Mouse (Mus musculus) ovary, postnatal 10 days (tissue): ENCODE data around the gene Zfp28.

ENCODE experiments used
- DNase-seq: peaks from one replicate; pipeline ENCODE4 v3.0.0; 2022; ENCODE audit warnings: low spot score

The Zfp28 gene

GRCm38 (mm10) chr7:6410043-6410442 is 26.9 kb downstream of the Zfp28 start, which contains the start of gene Gm20715:
Gm20715 (plus strand) TSS chr7:6410277.
- peak; percentile 88 for DNase-seq

GRCm38 (mm10) chr7:6414626-6415441 is 31.7 kb downstream of the Zfp28 start:
- no peak for DNase-seq

DNA sequence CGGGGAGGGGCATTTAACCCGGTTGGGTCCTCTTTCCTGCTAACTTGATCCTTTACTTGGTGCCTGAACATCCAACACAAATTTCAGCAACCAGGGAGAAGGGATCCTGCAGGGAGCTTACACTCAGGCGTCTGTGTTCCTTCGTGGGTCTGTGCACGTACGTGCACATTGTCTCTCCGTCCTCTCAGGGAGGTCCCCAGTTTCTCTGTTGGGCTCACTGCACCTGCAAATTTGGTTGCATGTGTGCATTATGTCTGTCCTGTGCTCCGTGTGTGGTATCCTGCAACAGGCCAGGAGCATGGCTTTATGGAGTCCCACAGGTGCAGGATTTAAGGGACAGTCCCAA is 32.3 kb downstream of the Zfp28 start:
- DNase-seq, result no peak

GRCm38 (mm10) chr7:6419894-6420293 is 36.8 kb downstream of the Zfp28 start:
- no peak for DNase-seq

- DNase-seq, result no peak
Measured at GRCm38 (mm10) chr7:6429381-6429780, 46.3 kb downstream of the Zfp28 start.

DNA sequence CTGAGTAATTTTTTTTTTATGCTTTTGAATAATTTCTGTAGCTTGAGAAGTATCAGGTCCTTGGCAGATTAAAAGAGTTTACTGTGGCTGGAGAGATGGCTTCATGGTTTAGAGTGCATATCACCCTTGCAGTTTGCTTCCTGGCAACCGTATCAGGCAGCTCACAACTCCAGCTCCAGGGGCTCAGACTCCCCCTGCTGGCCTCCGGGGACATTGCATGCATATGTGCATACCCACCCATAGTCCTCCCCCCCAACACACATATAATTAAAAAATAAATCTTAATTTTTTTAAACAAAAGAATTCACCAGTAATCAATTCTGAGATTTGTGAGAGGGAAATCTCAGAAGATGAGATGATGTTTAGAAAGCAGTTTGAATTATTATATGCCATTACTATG is 47.2 kb downstream of the Zfp28 start:
- no peak for DNase-seq

DNA sequence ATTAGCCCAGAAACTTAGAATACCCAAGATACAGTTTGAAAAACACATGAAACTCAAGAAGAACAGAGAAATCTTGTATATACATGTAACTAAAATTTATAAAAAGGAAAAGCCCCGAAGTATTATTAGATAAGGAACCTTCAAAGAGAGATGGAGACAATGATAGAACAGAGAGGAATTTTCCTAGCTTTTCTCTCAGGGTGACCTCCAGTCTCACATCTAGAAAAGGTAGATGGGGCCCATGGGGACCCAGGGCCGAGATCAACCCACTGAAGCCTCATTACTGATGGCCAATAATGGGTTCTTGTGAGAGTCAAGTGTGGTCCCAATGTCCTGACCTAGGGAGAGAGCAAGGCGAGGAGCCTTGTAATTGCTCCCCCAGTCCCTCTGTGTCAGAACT is 55.3 kb downstream of the Zfp28 start, which contains the start of gene Olfr1344:
Gene Olfr1344, plus strand, starts transcription at position 301 of the 400 bp plus-strand sequence.
- DNase-seq, result no peak

DNA sequence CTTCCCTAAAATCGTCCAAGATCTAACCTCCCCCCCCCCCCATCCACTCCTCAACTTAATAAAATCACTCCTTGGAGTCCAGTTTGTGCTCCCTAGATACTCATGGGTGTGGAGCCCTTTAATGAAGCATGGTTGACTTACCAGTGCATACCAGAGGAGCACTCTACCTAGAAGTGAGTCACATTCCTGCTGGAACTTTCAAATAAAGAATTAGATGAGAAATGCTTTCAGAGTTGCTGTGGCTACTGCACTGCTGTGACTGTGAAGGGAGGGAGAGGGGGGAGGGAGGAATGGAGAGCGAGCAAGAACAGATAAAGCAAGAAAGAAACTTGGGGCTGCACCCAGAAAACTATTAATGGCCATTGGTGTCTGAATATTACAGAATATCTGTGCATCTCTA is 58.1 kb downstream of the Zfp28 start:
- no peak for DNase-seq
